Mouse (Mus musculus): ENCODE results near the gene Adgrg3.
A peak's percentile ranks its signal among the peaks of the same experiment; 100 is the strongest.
"Not testable (repeated sequence)": the region's sequence is repeated elsewhere in the genome, so short reads cannot be mapped to it uniquely, and the experiment has no call there.

Gene Adgrg3

GRCm38 (mm10) chr8:95025421-95025820 is 7.9 kb downstream of the Adgrg3 start:
- DNase-seq (ENCODE audit: low spot score): no peak

GRCm38 (mm10) chr8:95028391-95028790 is 10.9 kb downstream of the Adgrg3 start:
- not testable (repeated sequence) for DNase-seq (ENCODE audit: low spot score)

- DNase-seq (ENCODE audit: low spot score): no peak
These were observed 19.8 kb downstream of the Adgrg3 start for GRCm38 (mm10) chr8:95037106-95037925.

GRCm38 (mm10) chr8:95041883-95042784 is 24.6 kb downstream of the Adgrg3 start:
- DNase-seq (ENCODE audit: low spot score): no peak

GRCm38 (mm10) chr8:95044811-95045210 is 27.3 kb downstream of the Adgrg3 start:
- no peak for DNase-seq (ENCODE audit: low spot score)

GRCm38 (mm10) chr8:95046982-95047381 is 29.5 kb downstream of the Adgrg3 start:
- DNase-seq (ENCODE audit: low spot score): no peak

- DNase-seq (ENCODE audit: low spot score): no peak
These were observed 30.6 kb downstream of the Adgrg3 start for GRCm38 (mm10) chr8:95047884-95048680.

- DNase-seq (ENCODE audit: low spot score): no peak
These were observed 32.1 kb downstream of the Adgrg3 start for GRCm38 (mm10) chr8:95049636-95050035.

- DNase-seq (ENCODE audit: low spot score): no peak
These were observed 36.9 kb downstream of the Adgrg3 start for GRCm38 (mm10) chr8:95054438-95054837.

- no peak for DNase-seq (ENCODE audit: low spot score)
These were observed 37.5 kb downstream of the Adgrg3 start, which contains the start of gene Drc7 for GRCm38 (mm10) chr8:95054927-95055510. Drc7 (plus strand) TSS chr8:95055103.

- no peak for DNase-seq (ENCODE audit: low spot score)
These were observed 38.9 kb downstream of the Adgrg3 start for GRCm38 (mm10) chr8:95056414-95056813.

- no peak for DNase-seq (ENCODE audit: low spot score)
These were observed 41.2 kb downstream of the Adgrg3 start for GRCm38 (mm10) chr8:95058661-95059060.

GRCm38 (mm10) chr8:95059812-95060533 is 42.5 kb downstream of the Adgrg3 start:
- DNase-seq (ENCODE audit: low spot score): no peak

GRCm38 (mm10) chr8:95064531-95064930 is 47.0 kb downstream of the Adgrg3 start:
- no peak for DNase-seq (ENCODE audit: low spot score)

- DNase-seq (ENCODE audit: low spot score): peak; percentile 25
These were observed 50.1 kb downstream of the Adgrg3 start for GRCm38 (mm10) chr8:95067582-95067981.

GRCm38 (mm10) chr8:95075504-95075903 is 58.0 kb downstream of the Adgrg3 start:
- DNase-seq (ENCODE audit: low spot score): no peak

GRCm38 (mm10) chr8:95076151-95076550 is 58.7 kb downstream of the Adgrg3 start:
- no peak for DNase-seq (ENCODE audit: low spot score)

- no peak for DNase-seq (ENCODE audit: low spot score)
These were observed 60.6 kb downstream of the Adgrg3 start for GRCm38 (mm10) chr8:95078055-95078454.

GRCm38 (mm10) chr8:95079305-95079704 is 61.8 kb downstream of the Adgrg3 start:
- no peak for DNase-seq (ENCODE audit: low spot score)

GRCm38 (mm10) chr8:95080381-95081341 is 63.2 kb downstream of the Adgrg3 start, which contains the start of gene Katnb1:
Katnb1 (plus strand) TSS chr8:95081186.
- peak; percentile 94 for DNase-seq (ENCODE audit: low spot score)
